Mouse (Mus musculus) layer of hippocampus, adult 9-10 months (tissue): ENCODE data around the gene Sp2.
A peak's percentile ranks its signal among the peaks of the same experiment; 100 is the strongest.

ENCODE experiments used
- DNase-seq: peaks from one replicate; pipeline ENCODE4 v3.0.0; 2022; ENCODE audit warnings: low spot score

Sp2 gene

DNA sequence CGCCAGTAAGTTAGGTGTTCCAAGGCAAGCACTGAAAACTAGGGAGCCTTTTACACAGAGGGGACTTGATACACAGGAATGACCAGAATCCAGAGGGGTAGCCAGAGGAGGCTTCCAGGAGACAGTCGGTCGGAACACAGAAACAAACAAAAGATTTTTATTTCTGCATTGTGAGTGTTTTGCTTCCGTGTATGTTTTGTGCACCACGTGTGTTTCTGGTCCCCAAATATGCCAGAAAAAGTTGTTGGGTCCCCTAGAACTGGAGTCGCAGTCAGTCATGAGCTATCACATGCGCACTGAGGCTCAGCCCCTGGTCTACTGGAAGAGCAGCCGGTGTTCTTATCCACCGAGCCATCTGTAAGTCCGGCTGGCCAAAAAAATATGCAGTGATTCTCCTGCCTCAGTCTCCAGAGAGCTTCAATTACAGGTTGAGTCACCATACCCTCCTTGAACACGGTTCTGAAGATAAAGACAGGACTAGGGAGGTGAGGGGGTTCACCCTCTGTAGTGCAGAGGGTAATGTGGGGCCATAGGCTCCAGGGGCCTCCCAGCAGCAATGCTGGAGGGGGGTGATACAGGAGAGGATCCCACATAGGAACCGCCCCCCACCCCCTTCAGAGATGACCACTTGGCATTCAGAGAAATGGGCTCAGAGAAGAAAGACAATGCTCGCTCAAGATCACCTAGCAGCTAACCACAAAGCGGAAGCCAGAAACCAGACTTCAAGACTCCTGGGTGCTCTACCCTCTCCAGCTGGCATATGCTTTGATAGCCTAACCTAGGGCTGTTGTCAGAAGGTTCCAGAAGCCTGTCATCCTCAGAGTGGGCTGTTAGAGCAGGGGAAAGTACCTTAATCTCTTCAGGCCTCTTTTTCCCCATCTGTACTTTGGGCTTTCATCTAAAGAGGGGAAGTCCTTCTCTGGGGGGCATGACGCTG, 13.3 kb upstream of the Sp2 start:
- DNase-seq = no peak

DNA sequence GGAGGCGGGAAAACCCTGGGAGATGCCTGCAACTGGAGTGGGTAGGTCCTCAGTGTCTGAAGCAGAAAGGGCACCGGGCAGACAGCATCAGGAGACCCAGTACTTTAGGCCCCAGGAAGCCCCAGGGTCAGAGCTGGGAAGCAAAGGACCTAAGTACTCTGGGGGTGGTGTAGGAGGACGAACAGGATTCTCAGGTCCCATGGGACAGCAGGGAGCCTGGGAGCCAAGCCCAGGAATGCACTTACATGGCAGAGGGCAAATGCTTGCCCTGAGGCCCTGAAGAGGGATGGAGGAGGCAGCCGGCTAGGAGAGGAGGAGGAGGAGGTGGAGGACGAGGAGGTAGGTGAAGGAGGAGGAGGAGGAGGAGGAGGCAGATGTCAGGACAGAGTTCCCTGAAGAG, 12.3 kb upstream of the Sp2 start:
- DNase-seq = no peak

DNA sequence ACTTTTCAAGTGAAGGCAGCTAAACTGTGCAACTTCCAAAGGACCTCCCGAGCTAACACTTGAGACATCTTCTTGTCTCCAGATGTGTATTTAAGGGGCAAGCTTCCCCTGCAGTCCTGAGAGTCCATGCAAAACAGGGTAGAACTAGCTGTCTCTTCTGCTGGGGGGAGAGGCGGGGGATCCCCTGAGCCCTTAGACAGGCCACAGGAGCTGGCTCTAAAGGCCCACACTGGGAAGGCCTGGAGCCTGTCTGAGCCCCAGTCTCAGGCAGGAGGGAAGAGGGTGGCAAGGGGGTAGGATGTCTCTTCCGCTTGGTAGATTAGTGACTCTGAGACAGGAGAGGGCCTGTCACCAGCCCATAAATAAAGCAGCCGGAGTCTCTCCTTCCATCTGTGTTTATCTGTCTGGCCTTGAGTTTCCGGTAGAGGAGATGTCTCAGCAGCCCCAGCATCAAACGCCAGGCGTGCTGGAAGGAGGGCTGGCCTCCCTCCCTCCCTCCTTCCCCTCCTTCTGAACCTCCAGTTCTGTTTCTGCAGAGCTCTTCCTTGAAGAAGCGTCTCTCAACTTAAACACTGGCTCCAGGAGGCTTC, 10.1 kb upstream of the Sp2 start:
- no peak for DNase-seq

DNA sequence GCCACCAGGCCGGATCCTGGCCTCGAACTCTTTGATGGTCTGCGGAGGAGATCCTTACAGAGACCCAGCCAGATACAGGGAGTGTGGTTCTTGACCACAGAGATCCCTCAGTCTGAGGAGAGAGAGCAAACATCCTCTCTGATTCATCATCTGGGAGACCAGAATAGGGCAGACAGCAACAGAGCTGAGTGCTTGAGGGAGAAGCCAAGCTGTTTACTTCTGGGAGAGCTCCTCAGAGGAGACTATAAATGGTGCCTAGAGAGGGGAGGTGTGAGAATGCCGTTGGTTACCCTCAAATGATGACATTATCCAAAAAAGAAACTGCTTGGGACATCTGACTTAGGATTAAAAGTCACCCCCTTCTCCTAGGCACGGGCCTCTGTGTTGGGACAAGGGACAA, 8.7 kb upstream of the Sp2 start:
- no peak for DNase-seq

DNA sequence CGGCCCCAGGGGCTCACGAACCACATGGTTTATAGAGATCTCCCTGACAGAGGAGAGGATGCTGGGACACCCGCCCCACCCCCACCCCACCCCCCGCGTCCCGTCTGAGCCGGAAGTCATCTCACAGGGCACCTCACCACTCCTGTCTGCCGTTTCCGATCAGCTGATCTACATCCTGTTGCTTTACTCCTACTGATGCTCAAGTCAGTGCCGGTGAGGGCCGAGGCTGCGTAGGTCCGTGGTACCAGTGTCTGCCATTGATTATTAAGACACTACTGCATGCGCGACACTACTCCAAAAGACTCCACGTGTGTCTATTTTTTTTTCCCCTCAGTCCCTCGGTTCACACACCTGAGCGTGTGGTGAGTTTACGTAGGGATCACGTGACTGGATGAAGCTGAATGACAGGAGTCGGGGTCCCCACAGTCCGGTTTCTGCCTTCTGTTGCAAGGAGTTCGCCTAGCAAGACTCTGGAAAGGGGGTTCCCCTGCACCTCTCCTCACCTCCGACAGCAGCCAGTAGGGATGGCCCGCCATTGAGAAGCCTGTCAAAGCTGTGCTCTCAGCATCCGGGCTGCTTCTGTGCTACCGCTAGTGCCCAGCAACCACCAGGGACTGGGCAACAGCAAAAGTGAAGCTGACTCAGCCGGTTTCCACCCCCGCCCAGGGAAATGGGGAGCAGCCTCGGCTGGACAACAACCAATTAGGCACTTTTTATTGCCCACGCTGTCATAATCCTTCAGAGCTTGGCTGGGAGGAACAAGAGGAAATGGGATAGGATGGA, 5.3 kb upstream of the Sp2 start:
- no peak for DNase-seq

DNA sequence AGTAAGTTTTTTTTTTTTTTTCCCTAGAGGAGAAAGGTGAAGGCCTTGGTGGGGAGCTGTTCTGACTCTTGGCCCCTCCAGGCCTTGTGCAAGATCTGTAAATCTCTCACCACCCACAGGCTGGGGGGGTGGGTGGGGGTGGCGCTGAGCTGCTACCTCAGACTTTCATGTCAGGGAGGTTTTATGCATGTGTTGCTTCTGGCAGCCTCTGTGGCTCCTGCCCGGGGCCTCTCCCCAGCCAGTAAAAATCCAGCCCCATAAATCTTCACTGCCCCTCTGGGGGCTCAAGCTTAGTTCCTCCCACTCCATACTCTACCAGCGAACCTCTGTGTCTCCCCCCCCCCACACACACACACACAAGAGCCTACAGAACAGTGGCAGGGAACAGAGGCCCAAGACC, 3.7 kb upstream of the Sp2 start:
- DNase-seq = no peak

DNA sequence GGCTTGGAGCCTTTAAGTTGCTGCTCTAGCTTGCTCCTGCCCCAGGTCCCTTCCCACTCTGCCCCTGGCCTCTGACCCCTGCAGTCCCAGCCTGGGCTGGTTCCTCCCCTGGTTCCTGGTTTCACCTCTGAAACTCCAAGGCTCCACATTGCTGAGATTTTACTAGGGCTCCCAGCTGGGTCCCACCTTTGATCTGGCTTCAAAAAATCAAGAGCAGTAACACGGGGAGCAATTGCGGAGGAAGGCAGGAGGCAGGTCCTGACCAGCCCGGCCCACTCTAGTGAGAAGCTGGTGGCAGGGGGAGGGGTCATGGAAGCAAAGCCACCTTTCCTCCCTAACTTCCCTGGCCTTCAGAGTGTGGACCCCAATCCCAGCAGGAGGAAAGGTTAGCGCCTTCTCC, 2.1 kb upstream of the Sp2 start:
- no peak for DNase-seq

DNA sequence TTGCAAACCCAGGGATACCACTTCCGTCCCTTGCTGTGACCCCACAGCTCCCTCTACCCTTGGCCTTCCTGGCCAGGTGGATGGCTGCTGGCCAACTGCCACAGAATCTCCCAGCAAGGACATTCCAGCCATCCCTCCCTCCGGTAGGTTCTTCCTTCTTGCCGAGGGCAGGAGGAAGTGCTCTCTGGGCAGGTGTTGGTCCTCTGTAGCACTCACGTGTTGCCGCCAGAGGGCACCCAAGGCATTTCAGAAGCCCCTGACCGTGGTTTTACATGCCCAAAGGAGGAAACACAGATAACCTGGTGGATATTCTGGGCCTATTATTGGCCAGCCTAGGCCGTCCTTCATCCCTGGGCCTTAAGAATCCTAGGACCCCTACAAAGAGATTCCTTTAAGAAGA, 404 bp downstream of the Sp2 start:
- DNase-seq = peak; percentile 76

DNA sequence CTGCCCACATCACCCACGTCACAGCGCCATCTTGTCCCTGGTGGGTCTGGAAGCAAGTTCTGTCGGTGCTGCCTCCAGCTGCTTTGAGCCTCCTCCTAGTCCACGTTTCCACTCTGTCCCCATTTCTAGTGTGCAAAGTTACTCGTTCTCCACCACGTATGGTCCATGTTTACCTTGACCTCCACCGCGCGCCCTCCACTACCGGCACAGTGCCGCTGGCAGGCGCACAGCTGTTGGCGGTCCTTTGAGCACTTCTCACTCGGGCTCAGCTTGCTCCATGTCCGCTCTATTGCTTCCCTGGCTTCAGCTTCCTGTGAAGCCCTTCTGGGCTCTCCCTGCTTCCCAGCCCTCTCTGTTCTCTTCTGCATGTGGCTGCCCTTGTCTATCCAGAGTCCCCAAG, 1.3 kb downstream of the Sp2 start:
- DNase-seq = no peak

DNA sequence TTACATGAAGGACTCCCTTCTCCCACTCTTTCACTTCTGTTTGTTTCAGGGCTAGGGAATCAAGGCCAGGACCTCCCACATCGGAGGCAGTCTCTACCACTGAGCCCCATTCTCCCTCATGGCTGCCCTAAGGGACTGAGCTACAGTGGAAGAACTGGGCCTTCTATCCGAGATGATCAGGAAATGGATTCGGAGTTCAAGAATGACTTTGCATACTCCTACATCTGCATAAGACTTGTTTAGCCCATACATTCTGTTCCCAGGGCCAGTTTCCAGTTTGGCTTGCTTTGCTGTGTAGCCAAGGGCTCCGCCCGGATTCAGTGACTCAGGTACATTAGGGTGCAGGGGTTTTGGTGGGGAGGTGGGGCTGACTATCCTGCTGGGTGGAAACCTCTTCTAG, 2.7 kb downstream of the Sp2 start:
- no peak for DNase-seq

DNA sequence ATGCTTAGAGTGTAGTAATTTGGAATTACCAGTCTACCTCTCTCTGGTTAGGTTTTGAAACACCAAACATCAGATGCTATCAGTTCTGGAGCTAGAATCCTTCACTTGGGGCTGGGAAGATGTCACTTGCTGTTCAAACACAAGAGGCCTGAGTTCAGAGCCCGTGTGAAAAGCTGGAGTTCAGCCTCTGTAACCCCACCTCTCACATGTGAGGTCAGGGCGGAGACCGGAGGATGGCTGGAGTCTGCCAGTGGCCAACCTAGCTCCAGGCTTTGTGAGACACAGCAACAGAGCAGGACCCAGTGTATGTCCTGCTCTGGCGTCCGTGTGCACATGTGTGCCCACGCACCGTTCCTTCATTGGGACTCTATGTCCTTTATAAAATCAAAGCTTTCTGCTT, 3.4 kb downstream of the Sp2 start:
- DNase-seq = no peak

DNA sequence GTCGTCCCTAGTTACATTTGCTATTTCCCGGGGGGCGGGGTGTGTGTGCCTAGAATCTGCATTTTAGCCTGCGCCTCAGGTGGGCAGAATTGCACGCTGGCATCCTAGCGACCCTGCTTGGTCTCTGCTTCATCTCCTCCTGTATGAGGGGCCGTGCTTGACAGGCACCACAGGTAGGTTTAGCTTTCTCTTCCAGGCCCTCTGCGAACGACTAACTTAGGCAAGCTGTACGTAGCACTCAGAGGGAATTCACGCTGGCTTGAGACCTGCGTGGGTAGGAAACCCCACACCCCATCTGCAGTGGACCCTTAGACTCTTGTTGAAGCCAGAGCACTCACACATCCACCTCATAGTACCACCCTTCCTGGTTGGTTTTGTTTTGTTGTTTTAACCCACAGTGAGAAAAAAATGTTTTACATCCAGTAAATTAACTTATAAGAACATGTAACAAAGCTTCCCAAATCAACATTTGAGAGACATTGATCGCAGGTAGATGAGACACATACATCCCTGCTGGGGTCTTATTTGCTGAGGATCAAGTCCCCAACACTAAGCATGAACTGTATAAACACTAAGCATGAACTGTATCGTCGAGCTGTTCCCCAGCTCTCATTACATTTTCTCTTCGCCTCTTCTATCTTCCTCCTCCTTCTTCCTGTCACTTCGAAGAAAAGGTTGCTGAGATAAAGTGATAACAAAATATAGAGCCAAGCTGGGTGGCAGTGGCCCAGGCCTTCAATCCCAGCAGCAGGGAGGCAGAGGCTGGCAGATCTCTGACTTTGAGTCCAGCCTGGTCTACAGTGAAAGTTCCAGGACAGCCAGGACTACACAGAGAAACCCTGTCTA, 4.1 kb downstream of the Sp2 start:
- no peak for DNase-seq

DNA sequence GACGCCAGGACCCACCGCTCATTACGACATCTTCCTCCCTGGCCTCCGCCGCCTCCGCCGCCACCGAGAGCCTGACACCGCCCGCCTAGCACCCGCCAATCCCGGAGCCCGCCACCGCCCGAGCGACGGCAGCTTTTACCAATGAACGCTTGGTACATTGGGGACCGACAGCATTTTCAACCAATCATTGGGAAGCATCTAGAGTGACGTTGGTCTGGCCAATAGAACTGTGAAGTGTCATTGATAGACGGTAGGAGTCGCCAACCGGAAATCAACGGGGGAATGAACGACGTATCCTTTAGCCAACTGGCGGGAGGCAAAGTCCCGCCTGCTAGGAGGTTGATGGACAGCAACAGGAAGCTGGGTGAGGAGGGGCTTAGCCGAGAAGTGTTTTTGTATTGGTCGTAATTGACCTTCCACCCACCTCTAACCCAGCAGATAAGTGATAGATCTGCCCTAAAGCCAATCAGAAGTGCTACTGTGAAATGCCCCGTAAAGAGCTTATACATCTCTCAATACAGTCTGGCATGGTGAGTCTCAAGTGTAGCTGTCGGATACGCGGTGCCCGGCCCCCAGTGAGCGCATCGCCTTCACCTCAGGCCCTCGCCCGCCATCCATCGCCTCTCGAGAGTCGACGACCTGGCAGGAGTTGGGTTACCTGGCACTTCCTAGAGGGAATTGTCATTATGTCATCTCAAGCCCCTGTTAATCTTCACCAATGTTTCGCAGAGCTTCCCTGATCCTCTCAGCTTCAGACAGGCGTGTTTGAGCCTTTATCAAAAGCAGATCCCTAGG, 5.0 kb downstream of the Sp2 start:
- peak; percentile 100 for DNase-seq

DNA sequence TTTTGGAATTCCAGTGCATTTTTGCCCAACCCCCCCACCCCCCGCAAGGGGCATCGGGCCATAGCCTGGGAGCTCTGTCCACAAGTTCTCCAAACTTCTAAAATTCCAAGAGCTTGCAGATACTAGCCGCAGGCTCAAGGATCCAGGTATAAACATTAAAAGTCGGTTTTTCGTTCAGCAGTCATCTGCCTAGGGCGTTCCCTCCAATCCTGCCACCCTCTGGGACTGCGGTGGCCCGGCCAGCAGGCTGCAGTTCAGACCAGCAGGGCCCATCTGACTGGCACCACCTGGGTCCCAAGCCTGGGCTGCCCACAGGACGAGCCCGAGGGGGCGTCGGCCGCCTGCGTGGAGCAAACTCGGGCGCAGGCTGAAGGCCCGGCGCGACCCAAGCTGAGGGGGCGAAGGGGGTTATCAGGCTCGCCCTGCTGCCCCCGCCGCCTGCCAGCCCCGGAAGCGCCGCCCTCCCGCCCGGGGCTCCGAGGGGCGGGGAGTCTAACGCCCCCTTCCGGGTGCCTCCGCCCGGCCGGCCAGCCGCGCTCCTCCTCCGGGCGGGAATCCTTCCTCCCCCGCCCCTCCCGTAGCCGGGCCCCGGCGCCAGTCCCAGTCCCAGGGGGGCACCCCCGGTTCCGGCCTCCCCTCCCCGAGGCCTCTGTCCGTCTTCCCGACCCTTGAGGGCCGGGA, 5.7 kb downstream of the Sp2 start:
- DNase-seq = no peak

DNA sequence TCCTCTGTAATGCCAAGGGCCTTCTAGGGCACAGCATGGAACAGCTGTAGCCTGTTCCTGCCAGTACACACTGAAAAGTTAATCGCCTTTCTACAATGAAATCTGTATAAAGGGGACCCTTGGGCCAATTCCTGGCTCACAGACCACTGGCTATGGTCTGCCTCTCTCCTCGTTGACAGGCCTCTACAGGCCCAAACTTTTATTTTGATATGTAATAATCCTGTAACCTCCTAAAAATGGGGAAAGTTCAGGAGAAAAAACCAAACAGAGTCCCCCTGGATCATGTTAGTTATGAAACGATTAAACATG, 6.4 kb downstream of the Sp2 start:
- no peak for DNase-seq

DNA sequence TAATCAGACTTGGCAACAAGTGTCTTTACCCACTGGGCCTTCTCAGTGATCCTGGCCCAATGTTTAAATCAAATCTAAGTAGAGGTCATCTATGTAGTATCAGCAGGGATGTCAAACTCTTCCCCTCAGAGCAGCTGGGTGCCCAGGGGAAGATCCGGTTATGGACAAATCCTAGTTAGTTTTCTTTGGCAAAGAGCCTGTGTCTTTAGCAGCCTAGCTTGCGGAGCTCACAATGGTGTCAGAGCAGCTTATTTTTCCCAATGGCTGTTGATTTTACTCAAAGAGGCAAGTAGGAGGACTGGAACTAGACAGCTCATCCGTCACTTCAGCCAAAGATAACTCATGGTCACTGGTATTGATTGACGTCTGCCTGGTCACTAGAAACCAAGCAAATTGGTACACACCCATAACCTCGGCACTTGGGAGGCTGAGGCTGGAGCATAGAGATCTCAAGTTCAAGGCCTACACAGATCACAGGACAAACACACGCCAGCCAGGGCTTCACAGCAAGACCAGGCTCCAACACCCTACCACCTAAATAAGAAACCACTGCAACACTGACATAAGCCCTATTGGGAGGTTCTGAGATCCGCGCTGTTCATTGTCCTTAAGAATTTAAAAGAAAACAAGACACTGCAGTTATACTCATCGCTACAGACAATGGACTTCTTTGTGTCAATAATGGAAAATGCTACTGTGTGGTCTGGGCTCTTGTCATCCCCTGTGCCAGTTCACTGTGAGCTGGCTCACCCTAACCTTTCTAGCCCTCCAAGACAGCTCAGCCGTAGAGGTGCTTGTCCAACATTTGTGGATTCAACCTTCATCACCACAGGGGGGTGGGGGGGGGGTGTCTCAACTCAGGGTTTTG, 7.0 kb downstream of the Sp2 start:
- DNase-seq = no peak

DNA sequence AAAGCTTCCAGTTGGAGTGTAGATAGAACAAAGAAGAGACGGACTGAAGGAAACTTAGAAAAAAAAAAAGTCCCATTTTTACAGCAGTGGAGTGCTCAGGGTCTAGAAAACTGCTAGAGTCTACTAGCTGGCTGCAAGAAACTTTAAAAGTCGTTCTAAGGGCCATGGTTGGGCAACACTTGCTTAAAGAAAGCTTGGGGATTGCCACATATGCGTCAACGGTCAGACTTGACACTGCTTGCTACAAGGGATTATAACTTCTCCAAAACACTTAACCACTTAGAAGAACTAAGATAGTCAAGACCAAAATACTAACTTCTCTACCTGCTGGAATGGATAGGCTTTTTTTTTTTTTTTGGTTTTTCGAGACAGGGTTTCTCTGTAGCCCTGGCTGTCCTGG, 7.9 kb downstream of the Sp2 start:
- DNase-seq = no peak

DNA sequence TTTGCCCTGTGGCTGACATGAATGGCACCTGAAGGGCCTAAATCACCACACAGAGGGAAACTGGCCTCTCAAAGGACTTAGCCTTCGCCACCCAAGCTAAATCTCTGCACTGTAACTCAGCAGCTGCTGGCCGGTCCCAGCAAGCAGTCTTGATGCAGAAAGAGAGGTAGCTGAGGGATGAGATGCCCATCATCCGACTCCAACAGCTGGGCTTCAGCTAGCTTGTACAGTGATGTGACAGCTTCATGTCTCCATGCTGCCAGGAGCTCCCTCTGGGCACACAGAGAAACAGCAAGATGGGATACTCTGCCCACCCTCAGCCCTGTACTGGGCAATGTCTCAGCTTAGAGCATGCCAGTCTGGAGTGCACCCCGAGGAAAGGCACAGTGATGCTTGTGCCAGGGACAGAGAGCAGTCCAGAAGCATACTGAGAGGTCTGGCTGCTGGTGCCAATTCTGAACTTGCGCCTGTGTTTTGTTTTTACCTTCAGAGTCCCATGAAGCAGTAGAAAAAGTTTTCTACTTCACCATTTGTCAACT, 9.3 kb downstream of the Sp2 start:
- DNase-seq = no peak

DNA sequence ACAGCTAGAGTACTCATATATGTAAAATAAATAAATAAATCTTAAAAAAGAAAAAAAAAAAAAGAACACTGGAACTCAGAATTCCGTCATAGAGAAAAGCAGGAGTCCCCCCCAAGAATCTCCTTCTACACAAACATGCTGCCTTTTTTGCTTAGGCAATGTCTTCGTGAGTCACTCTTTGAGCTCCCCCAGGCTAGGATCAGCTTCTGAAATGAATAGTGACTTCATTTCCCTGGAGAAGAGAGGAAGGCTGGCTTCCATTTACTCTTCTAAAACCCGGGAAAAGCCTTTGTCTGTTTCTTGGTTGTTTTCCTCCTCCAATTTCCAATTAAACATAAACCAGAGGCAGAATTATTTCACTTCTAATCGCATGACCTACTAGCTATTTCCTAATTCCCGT, 9.9 kb downstream of the Sp2 start:
- DNase-seq = no peak

DNA sequence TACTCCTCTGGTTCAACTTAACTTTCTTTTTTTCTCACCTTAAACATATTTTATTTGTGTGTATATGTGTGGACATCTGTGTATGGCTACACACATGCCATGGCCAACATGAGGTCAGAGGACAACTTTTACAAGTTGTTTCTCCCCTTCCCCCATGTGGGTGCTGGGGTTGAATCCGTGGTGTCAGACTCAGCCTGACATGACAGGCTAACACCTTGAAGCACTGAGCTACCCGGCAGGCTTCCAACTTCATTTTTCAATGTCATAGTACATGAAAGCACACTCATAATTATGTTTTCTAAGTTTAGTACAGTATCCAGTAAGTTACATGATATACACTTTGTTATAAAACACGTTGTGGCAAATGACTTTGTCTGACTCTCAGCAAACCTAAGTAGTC, 12.4 kb downstream of the Sp2 start:
- DNase-seq = no peak
